Mouse (Mus musculus): ENCODE results near the gene Strn.
A peak's percentile ranks its signal among the peaks of the same experiment; 100 is the strongest.

Gene Strn

GRCm38 (mm10) chr17:78737096-78737495 is at the start of gene Strn:
Strn (minus strand) TSS chr17:78737196.
- no peak for DNase-seq (ENCODE audit: low spot score in 2 of 2)

DNA sequence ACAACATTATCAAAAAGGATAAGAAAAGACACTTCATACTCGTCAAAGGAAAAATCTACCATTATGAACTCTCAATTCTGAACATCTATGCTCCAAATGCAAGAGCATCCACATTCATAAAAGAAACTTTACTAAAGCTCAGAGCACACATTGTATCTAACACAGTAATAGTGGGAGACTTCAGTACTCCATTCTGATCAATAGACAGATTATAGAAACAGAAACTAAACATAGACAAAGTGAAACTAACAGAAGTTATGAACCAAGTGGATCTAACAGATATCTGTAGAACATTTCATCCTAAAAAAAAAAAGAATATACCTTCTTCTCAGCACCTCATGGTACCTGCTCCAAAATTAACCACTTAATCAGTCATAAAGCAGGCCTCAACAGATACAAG is 41.8 kb upstream of the Strn start:
- no peak for DNase-seq (ENCODE audit: low spot score in 2 of 2)

DNA sequence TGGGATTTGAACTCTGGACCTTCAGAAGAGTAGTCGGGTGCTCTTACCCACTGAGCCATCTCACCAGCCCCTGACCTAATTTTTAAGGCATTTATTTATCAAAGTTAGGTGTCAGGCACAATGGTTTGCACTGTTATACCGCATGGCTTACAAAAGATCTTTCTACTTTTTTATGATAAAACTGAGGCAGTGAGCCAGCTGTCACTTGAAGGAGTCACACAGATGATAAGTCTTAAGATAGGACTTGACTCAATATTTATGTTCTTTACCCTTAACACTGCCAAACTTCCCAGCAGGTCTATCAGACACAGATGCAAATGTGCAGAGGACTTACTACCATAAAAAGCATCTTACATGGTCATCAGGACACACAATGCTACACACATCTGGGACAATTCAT is 35.3 kb upstream of the Strn start:
- DNase-seq (ENCODE audit: low spot score in 2 of 2) = no peak

GRCm38 (mm10) chr17:78770932-78771331 is 33.9 kb upstream of the Strn start:
- DNase-seq (ENCODE audit: low spot score in 2 of 2) = no peak

GRCm38 (mm10) chr17:78769341-78769740 is 32.3 kb upstream of the Strn start:
- no peak for DNase-seq (ENCODE audit: low spot score in 2 of 2)

DNA sequence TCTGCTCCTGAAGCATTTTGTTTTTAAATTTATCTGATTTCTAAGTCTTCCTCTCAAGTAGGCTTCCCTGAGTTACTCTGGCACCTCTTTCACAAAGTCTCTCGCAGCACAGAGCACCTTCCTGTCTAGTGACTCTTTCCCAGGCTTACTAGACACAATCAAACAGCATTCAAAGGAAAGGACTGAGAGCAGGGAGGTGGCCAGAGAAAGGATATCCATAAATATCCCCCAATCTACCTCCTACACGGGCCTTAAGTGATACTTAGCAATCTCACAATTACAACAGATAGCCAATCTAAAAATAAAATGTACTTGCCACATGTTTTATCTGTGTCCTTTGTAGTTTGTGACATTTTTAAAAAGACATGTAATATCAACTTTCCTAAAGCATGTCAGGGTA is 31.9 kb upstream of the Strn start:
- DNase-seq (ENCODE audit: low spot score in 2 of 2) = no peak

DNA sequence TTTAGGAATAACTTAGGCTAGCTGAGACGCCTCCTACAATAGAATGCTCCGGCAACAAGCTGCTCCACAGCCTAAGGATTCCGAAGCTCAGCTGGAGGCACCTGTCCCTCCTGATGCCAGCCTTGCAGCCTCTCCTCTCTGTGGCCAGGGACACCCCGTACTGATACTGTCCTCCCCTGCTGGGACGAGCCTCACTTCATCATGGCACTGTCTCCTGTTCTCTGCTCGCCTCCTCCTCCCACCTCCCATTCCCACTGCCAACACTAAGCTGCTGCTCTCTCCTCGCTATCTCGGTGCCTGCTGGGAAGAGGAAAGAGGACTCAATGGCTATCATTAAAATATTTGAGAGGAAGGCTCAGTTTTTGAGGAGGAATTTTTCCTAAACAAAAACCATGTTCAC is 30.6 kb upstream of the Strn start:
- no peak for DNase-seq (ENCODE audit: low spot score in 2 of 2)

DNA sequence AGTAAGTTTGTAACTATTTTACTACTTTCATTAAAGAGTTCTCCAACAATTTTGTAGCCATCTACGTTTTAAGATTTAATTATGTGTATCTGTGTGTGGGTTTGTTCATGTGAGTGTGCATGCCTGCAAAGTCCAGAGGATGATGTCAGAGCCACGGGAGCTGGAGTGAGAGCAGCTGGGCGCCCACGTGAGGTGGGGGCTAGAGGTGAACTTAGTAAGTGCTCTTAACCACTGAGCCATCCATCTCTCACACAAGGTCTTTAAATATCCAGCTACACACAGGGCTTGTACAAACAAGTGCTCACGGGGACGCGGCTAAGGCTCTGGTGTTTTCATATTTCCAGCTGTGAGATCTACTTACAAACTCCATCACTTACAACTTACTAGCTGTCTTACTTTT is 29.1 kb upstream of the Strn start:
- no peak for DNase-seq (ENCODE audit: low spot score in 2 of 2)

DNA sequence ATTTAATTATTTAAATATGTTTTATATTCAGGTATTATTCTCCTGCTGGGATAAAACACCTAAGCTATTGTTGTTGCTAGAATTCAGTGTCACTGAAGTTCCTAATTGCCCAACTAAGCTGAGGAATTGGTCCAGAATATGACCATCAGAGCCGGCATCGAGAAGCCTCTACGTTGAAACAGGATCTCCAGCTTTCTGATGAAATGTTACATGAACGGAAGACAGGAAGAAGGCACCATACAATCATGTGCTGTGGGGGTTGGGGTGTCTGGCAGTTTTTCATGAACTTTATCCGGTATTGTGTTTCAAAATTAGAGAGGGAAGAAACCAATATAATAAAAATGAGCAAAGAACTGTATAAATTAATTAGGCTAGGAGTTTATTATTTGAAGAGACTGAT is 26.3 kb upstream of the Strn start:
- DNase-seq (ENCODE audit: low spot score in 2 of 2) = no peak

DNA sequence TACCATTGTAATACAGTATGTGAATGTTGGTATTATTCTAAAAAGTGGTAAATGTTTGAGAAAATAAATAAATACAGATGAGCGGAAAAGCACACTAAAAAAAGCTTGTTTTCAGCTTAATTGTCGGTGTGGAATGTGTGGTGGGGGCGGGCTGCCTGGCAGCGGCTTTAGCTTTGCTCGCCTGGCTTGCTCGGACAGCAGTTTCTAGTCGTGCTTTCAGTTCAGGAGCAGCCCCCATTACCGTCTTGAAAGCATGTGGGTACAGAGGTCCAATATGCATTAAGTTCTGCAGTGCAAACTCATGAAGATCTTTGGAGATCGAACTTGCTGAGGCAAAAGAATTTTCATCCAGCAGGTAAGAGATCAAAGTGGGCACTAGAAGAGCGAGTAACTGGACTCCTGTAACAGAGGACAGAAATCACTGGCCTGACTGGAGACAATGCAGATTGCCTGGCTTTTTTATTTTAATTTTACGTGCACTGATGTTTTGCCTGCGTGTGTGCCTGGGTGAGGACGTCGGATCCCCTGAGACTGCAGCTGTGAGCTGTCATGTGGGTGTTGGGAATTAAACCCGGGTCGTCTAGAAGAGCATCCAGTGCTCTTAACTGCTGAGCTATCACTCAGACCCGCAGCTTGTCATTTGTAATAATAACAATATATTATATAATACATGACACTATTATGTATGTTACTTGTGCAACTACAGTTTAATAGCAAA is 16.1 kb upstream of the Strn start:
- no peak for DNase-seq (ENCODE audit: low spot score in 2 of 2)

DNA sequence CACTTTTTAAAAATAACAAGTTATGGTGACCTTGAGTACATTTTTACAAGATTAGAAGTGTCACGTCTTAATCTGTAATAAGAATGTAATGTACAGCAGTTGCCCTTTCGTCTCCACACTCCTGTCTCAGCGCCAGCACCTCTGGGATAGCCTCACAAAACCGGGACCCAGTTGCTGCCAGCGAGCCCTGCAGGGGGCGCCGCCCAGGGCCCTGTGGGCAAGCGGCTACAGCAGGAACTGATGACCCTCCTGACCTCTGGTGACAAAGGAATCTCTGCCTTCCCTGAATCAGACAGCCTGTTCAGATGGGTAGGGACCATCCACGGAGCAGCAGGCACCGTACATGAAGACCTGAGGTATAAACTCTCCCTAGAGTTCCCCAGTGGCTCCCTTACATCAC is 15.1 kb upstream of the Strn start:
- no peak for DNase-seq (ENCODE audit: low spot score in 2 of 2)

DNA sequence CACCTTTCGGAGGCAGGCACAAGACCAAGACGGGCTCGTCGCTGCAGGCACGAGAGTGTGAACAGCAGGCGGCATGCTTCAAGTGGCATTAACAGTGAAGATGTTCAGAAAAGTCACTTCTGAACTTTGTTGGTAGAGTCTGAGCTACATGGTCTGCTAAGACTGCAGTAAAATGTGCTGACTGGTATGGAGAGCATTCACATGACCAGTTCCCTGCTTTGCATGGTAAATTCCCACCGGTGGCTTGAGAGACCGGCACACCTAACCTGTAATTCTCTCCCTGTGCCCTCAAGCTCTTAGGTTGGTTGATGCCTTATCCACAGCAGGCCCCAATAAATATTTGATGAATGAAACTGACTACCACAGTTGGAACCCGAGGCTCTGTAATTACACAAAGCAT is 11.4 kb upstream of the Strn start:
- DNase-seq (ENCODE audit: low spot score in 2 of 2) = no peak

DNA sequence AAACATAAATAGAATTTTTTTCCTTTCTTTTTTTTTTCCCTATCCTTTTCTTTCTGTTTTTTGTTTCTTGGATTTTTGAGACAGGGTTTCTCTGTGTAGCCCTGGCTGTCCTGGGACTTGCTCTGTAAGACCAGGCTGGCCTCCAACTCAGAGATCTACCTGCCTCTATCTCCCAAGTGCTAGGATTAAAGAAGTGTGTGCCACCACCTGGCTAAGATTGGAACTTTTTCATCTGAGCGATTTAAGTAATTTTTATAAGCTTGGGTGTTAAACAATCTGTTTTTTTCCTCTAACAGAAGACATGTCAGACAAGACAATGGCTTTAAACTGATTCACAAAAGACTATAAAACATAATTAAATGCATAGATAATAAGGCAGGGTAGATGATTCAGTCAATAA is 1.4 kb upstream of the Strn start:
- no peak for DNase-seq (ENCODE audit: low spot score in 2 of 2)

DNA sequence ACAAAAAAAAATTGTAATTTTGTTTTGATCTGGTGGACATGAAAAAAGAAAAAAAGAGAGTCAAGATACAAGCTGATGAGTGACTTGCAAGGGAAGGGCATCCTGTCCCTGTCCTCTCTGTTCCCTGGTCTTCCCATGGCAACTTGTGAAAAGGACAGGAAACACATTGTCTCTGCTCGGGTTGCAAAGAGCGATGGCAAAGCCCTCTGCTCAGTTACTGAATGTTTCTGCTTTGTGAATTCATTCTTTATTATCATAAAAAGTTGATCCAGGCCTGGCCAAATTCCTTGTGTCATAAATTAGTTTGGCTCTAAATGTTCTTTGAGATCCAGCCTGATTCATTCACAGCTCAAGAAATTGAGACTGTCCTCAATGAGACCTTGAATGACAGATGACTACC is 775 bp upstream of the Strn start:
- no peak for DNase-seq (ENCODE audit: low spot score in 2 of 2)

GRCm38 (mm10) chr17:78736473-78736988 is 465 bp downstream of the Strn start:
- peak; percentile 99 to 100 for DNase-seq (ENCODE audit: low spot score in 2 of 2)

- DNase-seq (ENCODE audit: low spot score in 2 of 2) = peak; percentile 39 to 44
Observed at GRCm38 (mm10) chr17:78735731-78736472, 1.1 kb downstream of the Strn start.

DNA sequence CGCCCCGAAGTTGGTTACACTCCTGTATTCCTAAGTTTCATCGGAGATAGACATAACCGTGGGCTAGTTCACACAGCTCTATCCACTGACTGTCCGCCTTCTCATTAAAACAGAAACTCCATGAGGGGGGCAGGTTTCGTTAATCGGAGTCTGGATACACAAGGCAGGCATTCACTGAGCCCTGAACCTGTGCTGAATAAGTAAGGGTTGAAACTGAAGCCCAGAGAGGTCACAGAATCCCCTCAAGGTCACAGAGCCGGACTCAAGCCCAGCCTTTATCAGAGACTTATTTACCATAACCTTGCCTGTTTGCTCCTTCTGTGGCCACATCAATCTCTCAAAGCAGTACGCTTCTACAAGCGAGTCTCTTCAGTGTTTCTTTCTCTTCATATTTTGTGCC is 2.2 kb downstream of the Strn start:
- DNase-seq (ENCODE audit: low spot score in 2 of 2) = no peak

GRCm38 (mm10) chr17:78732056-78732455 is 4.9 kb downstream of the Strn start:
- no peak for DNase-seq (ENCODE audit: low spot score in 2 of 2)

- DNase-seq (ENCODE audit: low spot score in 2 of 2) = no peak
Observed at GRCm38 (mm10) chr17:78726746-78727449, 10.1 kb downstream of the Strn start.

DNA sequence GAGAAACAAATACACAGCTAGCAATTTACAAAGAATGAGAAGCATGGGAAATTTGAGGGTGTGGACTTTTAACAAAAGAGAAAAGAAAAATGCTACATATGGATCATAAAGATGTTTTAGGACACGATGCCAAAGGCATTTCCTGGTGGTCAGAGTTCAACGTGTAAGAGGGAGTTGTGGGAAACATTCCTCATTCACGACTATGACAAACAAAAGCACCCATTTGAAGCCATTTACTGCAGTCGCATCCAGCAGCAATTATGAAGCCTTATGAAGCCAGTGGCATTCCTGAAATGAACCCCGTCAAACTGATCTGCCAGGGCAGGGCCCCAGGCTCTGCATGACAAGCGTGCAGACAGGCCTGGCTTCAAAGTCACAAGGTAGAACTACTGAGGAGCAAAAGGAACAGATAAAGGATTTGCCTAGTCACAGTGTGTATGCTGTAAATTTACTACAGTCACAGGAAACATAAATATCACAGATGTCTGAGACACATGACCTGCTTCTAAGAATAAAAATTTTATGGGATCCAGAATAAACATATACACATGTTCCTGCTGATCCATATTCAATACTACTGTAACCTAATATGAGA is 12.4 kb downstream of the Strn start:
- DNase-seq (ENCODE audit: low spot score in 2 of 2) = no peak

DNA sequence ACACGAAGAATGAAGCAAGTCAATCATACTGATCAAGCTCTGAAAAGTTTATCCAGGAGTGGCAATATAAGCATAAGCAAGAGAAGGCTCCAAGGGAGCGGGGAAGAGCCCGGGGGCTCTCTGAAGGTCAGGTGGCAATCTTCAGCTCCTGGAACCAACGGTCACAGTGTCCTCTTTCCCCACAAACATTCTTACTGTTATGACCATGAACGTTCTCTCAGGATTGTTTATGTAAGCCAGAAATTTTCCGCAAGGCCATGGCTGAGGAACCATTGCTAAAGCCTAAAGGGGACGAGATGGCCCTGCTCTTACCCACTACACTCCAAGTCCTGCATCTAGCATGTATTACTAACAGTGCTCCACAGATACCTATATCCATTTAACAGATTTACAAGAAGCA is 15.3 kb downstream of the Strn start:
- no peak for DNase-seq (ENCODE audit: low spot score in 2 of 2)

DNA sequence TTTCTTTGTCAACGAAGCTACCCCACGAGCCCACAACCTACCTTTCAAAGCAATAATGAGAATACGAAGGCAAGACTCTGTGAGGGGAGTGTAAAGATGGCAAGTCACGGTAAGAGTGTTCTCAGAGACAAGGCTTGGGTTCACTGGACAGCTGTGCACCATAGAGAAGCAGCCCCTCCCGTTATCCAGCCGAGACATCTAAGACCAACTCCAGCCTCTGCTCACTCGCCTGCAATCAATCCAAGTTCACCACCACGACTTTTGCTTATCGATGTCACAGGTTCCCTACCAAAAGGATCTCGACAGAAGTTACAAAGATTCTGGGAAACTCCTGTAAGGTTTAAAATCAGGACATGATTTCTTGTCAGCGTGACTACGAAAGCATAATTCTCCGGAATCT is 17.9 kb downstream of the Strn start:
- DNase-seq (ENCODE audit: low spot score in 2 of 2) = no peak

Measured in spleen, postnatal 10 days (tissue).